Mouse (Mus musculus): ENCODE data around the gene Gtf2i.
A peak's percentile ranks its signal among the peaks of the same experiment; 100 is the strongest.

The Gtf2i gene

GRCm38 (mm10) chr5:134237936-134238760 is 76.4 kb downstream of the Gtf2i start:
- DNase-seq, result peak; percentile 69

- no peak for DNase-seq
These were observed 77.1 kb downstream of the Gtf2i start for GRCm38 (mm10) chr5:134237508-134237907.

GRCm38 (mm10) chr5:134236796-134237195 is 77.8 kb downstream of the Gtf2i start:
- DNase-seq, result no peak

GRCm38 (mm10) chr5:134236241-134236640 is 78.3 kb downstream of the Gtf2i start:
- DNase-seq, result no peak

GRCm38 (mm10) chr5:134235111-134235510 is 79.4 kb downstream of the Gtf2i start:
- DNase-seq, result peak; percentile 66

GRCm38 (mm10) chr5:134234205-134234604 is 80.4 kb downstream of the Gtf2i start:
- no peak for DNase-seq

- no peak for DNase-seq
These were observed 81.3 kb downstream of the Gtf2i start for GRCm38 (mm10) chr5:134233244-134233651.

- no peak for DNase-seq
These were observed 82.0 kb downstream of the Gtf2i start for GRCm38 (mm10) chr5:134232568-134232967.

GRCm38 (mm10) chr5:134232111-134232510 is 82.4 kb downstream of the Gtf2i start:
- DNase-seq, result no peak

- DNase-seq, result no peak
These were observed 83.2 kb downstream of the Gtf2i start for GRCm38 (mm10) chr5:134231376-134231775.

- DNase-seq, result no peak
These were observed 85.2 kb downstream of the Gtf2i start, which contains the start of gene Ncf1 for GRCm38 (mm10) chr5:134229391-134229790. TSS of gene Ncf1 (minus strand) at chr5:134229625.

- no peak for DNase-seq
These were observed 86.3 kb downstream of the Gtf2i start for GRCm38 (mm10) chr5:134228249-134228638.

- DNase-seq, result peak; percentile 78
These were observed 86.8 kb downstream of the Gtf2i start for GRCm38 (mm10) chr5:134227574-134228248.

- DNase-seq, result no peak
These were observed 87.6 kb downstream of the Gtf2i start for GRCm38 (mm10) chr5:134226946-134227345.

- DNase-seq, result no peak
These were observed 89.3 kb downstream of the Gtf2i start for GRCm38 (mm10) chr5:134225110-134225901.

- DNase-seq, result peak; percentile 40
These were observed 92.8 kb downstream of the Gtf2i start for GRCm38 (mm10) chr5:134221708-134222150.

GRCm38 (mm10) chr5:134221278-134221677 is 93.3 kb downstream of the Gtf2i start:
- DNase-seq, result no peak

GRCm38 (mm10) chr5:134217900-134218299 is 96.7 kb downstream of the Gtf2i start:
- DNase-seq, result no peak

- no peak for DNase-seq
These were observed 100.3 kb downstream of the Gtf2i start for GRCm38 (mm10) chr5:134214021-134214806.

GRCm38 (mm10) chr5:134209931-134210554 is 104.5 kb downstream of the Gtf2i start:
- DNase-seq, result no peak

- DNase-seq, result no peak
These were observed 107.8 kb downstream of the Gtf2i start for GRCm38 (mm10) chr5:134206721-134207120.

- DNase-seq, result no peak
These were observed 120.9 kb downstream of the Gtf2i start for GRCm38 (mm10) chr5:134193664-134194063.
